Mouse (Mus musculus): ENCODE measurements around the gene Vwa7. TPM values are rescaled to one million over a fixed set of nuclear protein-coding genes. Genes with fewer than 3 reads are reported as not detected.
"Not testable (repeated sequence)": the region's sequence is repeated elsewhere in the genome, so short reads cannot be mapped to it uniquely, and the experiment has no call there.

Gene Vwa7
- total RNA-seq, 2 experiments from 2014 or later = 0.22 to 0.33 TPM

DNA sequence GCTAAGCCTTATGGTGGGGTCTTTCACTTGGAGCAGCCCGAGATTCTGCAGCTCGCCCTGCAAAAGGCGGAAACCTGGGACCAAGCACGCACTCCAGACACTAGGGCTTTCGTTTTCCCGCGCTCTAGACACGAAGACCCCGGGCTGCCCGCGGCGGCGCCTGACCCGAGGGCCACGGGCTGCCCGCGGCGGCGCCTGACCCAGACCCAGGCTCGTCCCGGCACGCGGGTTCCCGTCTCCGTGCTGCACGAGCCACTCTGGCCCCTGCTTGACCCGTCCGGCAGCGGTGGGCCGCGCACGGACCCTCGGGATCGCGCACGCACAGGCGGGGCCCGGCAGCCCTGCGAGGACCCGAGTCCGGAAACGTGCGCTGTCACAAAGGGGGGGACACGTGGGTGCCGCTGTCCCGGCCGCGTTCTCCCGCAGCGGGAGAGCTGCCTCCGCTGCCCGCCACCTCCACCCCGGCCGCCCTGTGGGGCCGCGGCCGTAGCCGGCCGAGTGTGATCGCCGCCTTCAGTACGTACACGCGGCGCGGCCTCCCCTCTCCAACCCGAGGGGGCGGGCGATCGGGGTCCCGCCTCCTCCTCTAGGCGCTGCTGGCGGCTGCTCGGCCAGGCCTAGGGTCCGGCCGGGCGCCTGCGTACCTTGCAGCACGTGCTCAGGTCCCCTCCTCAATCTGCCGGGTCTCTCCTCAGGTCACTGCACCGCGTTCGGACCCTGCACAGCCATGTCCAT, 15.5 kb upstream of the Vwa7 start, which contains the start of gene Vars:
Gene Vars (plus strand): TSS at position 271 of the 735 bp plus-strand sequence.
- peak; percentile 85 to 86 for DNase-seq

DNA sequence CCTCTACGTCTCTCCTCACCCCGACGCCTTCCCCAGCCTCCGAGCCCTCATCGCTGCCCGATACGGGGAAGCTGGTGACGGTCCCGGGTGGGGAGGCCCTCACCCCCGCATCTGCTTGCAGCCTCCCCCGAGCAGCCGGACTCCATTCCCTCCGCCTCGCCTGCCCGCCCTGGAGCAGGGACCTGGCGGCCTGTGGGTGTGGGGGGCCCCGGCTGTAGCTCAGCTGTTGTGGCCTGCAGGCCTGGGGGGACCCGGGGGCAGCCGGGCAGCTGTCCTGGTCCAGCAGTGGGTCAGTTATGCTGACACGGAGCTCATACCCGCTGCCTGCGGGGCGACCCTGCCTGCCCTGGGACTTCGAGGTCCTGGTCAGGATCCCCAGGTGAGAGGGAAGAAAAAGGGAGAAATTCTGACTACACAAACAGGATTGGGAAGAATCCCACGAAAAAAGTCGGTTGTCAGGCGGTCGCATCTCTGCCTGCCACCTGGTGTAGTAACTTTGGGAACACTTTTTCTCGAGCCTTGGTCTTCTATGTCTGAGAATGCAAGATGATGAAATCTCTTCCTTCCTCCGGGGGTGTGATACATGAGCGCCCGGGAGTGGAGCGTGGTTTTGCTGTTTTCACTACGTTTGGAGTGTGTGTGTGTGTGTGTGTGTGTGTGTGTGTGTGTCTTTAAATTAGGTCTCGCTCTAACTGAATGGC, 14.8 kb upstream of the Vwa7 start:
- peak; percentile 26 to 31 for DNase-seq

- no peak for DNase-seq
Measured at GRCm38 (mm10) chr17:35002153-35002865, 14.1 kb upstream of the Vwa7 start.

GRCm38 (mm10) chr17:35003022-35003838, 13.1 kb upstream of the Vwa7 start:
- DNase-seq = no peak

GRCm38 (mm10) chr17:35004075-35004717, 12.2 kb upstream of the Vwa7 start:
- DNase-seq = no peak

GRCm38 (mm10) chr17:35005158-35005557, 11.2 kb upstream of the Vwa7 start:
- no peak for DNase-seq

GRCm38 (mm10) chr17:35005902-35006301, 10.5 kb upstream of the Vwa7 start:
- not testable (repeated sequence) for DNase-seq

GRCm38 (mm10) chr17:35007387-35007991, 8.9 kb upstream of the Vwa7 start:
- DNase-seq = no peak

DNA sequence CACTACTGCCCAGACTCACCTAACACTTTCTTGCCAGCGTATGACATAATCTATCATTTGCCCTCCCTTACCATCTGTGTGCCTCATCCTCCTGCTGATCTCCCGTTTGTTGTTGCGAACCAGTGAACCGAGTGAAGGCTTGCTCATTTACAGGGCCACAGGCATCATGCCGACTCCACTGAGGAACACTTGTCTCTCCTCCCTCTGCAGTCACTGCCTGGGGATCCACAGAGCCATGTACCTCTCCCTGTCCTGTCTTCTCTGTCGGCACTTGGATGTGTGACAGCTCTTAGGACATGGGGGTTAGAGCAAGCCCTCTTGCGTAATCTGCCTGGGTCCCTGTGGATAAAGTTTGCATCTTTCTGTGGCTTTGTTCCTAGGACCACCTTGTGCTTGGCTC, 6.8 kb upstream of the Vwa7 start:
- no peak for DNase-seq

DNA sequence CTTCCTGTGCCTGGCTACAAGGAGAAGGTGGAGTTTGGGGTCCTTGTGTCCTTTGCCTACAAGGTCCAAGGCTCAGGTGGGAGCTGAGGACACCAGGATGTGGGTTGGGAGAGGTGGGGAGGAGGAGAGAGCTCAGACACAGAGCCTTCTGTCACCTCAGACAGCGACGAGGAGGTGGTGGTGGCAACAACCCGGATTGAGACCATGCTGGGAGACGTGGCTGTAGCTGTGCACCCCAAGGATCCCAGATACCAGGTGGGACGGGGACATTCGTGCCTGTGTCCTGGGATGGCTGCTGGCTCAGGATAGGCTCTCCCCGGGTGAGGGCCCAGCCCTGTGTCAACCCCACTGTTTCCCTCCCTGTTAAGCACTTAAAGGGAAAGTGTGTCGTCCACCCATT, 4.9 kb upstream of the Vwa7 start:
- no peak for DNase-seq

GRCm38 (mm10) chr17:35012430-35012829, 3.9 kb upstream of the Vwa7 start:
- no peak for DNase-seq

GRCm38 (mm10) chr17:35013221-35013620, 3.2 kb upstream of the Vwa7 start:
- DNase-seq = no peak

DNA sequence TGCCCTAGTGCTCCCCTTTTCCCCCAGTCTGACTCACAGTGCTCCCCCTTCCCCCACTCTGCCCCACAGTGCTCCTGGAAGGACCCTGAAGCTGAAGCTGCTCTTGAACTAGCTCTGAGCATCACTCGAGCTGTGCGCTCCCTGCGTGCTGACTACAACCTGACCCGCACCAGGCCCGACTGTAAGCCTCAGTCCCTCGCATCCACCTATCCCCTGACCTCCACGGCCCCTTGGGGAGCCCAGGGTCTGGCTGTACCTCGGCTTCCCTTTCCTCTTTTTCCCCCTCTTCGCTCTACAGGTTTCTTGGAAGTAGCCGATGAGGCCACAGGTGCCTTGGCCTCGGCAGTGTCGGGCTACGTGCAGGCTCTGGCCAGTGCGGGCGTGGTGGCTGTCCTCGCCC, 1.1 kb upstream of the Vwa7 start:
- DNase-seq = no peak

DNA sequence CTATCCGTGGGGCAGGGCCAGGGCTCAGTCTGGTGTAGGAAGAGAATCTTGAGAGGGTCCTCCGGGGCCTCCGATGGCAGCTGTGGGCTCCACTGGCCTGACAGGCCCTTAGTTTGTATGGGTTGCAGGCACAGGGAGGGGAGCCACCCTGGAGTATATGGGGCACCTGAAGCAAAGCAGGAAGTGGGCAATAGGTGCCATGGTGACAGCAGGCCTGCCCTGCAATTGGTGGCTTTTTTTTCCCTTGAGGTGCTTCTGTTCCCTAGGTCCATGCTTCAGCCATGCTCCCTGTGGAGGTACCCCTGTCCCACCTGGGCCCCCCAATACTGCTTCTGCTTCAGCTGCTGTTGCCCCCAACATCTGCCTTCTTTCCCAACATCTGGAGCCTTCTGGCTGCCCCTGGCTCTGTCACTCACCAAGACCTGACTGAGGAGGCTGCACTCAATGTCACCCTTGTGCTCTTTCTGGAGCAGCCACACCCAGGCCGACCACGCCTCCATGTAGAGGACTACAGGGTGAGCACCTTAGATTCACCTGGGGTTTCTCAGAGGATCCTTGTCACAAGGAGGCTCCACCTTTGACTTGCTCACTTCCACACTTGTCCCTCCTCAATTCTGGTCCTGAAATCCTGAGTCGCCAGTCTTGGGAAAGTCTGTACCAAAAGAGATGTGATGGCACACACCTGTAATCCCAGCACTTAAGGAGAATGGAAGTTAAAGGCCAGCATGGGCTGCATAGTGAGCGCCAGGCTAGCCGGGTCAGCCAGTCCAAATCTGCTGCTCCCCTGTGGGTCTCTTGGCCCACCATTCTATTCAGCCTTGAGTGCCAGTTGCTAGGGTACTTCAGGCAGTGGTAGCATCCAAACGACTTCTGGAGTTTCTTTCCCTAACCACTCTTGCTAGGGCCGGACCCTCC, 669 bp downstream of the Vwa7 start:
- no peak for DNase-seq

DNA sequence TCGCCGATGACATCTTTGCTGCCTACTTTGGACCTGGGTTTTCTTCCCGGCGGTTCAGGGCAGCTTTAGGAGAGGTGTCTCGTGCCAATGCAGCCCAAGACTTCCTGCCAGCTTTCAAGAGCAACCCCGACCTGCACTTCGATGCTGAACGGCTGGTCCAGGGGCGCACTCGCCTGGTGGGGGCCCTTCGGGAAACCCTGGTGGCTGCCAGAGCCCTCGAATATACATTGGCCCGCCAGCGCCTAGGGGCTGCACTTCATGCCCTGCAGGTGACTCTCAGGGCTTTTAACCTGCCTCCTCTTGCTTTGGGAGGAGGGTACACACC, 1.3 kb downstream of the Vwa7 start:
- no peak for DNase-seq

DNA sequence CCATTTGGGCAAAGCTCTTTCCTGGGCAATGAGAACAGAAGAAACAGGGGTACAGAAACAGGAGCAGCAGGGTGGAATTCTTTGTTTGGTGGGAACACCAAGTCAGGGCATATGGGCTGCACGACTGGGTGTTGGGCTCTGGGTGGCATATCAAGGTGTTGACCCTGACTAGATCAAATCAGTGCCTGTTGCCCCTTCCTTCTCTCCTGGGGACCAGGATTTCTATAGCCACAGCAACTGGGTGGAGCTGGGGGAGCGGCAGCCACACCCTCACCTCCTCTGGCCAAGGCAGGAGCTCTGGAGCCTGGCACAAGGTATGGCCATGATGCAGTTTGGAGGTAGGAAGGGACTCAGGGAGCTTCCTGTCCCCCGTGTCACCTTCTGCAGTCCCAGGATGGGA, 1.8 kb downstream of the Vwa7 start:
- no peak for DNase-seq

GRCm38 (mm10) chr17:35019894-35020293, 3.5 kb downstream of the Vwa7 start:
- no peak for DNase-seq

DNA sequence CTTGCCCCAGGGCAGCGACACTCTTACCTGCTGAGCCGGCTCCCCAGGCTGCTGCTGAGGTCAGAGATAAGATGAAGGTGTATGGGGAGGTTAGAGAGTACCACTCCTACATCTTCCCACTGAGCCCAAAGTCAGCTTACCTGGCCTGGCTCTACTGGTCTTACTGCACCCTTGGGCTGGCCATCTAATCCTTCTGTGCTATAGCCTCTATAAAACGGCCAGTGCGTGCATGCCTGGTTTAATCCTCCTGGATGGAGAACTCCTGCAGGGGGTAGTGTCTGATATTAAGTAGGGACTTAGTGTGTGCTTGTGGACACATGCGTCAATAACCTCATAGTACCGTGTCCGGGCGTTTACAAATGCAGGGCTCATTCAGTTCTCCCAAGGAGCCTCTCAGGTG, 4.2 kb downstream of the Vwa7 start:
- no peak for DNase-seq

DNA sequence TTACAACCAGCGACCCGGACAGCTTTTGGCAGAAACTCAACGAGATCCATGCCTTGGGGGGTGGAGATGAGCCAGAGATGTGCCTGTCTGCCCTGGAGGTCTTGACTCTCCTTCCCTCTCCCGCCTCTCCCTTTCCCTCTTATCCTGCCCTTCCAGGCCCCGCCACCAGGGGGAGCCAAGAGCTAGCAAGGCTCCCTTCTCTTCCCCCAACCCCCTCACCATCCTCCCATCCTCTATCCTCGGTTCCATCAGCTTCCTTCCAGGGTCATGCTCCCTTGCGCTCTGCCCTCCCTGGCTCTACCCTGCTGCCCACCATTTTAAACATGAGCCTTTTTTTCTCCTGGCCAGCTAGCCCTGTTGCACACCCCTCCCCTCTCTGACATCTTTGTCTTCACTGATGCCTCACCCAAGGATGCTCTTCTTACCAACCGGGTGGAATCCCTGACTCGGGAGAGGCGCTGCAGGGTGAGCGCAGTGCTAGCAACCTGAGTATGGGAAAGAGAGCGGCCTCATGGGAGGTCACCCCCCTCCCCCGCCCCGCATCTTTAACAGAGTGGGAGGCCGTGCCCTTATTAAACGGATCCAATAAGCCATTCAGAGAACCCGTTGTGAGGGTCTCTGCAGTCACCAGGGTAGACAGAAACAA, 4.9 kb downstream of the Vwa7 start:
- peak; percentile 83 to 86 for DNase-seq

DNA sequence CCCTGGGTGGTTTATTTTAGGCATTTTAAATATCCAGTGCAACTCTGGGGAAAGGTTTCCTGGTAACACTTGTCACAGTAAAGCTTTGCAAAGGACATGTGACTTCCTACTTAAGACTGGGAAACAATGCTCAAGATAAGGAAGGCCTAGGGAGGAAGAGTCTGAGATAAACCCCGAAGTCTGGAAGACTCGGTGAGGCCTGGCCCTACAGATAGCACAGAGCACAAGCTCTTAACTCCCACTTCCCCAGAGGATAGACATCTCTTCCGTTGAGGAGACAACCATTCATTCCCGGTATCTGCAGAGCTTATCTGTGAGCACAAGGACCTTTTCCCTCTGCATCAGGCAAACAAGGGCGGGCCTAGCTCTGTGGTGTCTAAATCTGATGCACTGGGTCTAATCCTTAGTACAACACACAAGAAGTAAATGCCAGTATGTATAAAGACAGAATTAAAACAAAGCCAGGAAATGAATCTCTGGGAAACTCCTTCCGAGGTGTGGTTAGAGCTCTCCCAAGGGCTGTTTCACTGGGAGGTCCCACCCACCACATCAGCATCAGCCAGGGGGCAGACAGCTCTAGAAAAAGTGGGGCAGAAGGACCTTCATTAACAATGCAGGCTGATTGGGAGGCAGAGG, 5.6 kb downstream of the Vwa7 start:
- DNase-seq = no peak
